Mouse (Mus musculus) ovary, adult 18-20 months (tissue): ENCODE measurements around the gene Pdcd2l.

ENCODE experiments used
- DNase-seq: peaks from one replicate; pipeline ENCODE4 v3.0.0; 2022; ENCODE audit warnings: low spot score, mixed read lengths

The Pdcd2l gene

GRCm38 (mm10) chr7:34141123-34141522, 55.3 kb downstream of the Pdcd2l start:
- no peak for DNase-seq

GRCm38 (mm10) chr7:34139493-34139892, 57.0 kb downstream of the Pdcd2l start:
- DNase-seq: no peak
